Mouse (Mus musculus): ENCODE results near the gene Sectm1a. TPM values are rescaled to one million over a fixed set of nuclear protein-coding genes. Genes with fewer than 3 reads are reported as not detected.
"Not testable (repeated sequence)": the region's sequence is repeated elsewhere in the genome, so short reads cannot be mapped to it uniquely, and the experiment has no call there.

The Sectm1a gene
- polyA plus RNA-seq, 1 experiment, result 2.1 TPM

DNA sequence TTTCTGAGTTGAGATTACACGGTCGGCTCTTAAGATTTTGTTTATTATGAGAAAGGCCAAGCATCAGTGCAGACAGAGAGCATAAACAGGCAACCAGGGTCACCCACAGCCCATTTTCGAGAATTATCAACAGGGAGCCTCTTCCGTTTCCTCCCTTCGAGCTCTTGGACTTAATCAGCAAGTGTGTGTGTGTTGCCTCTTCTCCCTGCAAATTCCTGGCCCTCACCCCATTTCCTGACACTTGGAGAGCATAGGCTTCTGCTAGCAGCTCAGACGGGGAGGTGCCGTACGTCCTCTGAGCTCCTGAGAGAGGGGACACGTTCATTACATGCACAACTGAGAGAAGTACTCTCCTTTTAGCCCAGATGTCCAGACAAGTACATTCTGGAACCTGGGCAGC lies 27.0 kb upstream of the Sectm1a start:
- no peak overlapping the region for H3K4me3 ChIP-seq (ENCODE audit: insufficient read depth, low read depth, low read length)
- WGBS, result 61% methylated on average over 9 of the region's 9 CpGs
- no peaks in the 10 kb centered on the region for H3K4me1 ChIP-seq (ENCODE audit: control insufficient read depth, insufficient read depth, low read length)
- no peaks in the 10 kb centered on the region for H3K36me3 ChIP-seq (ENCODE audit: control insufficient read depth, insufficient read depth, low read length)
- peak; percentile 56 for DNase-seq
- H3K27ac ChIP-seq (ENCODE audit: insufficient read depth, low read depth, low read length), result no peak overlapping the region
- H3K27me3 ChIP-seq (replicated peaks; ENCODE audit: control insufficient read depth, insufficient read depth, low read length), result no peaks in the 10 kb centered on the region
- TF ChIP-seq CTCF (conservative IDR thresholded peaks at IDR 0.05; ENCODE audit: insufficient read depth, insufficient read length, low read depth, low read length), result no peak
- no peak for TF ChIP-seq POLR2A (IDR thresholded peaks at IDR 0.05; ENCODE audit: low read depth, low read length)

DNA sequence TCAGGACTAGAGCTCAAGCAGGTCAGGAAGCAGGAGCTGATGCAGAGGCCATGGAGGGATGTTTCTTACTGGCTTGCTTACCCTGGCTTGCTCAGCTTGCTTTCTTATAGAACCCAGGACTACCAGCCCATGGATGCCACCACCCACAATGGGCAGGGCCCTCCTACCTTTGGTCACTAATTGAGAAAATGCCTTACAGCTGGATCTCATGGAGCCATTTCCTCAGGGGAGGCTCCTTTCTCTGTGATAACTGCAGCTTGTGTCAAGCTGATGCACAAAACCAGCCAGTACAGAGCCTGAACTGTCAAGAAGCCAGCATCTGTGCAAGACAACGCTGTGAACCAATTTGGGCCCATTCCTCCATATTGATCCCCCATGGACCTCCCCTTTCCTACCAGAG lies 26.2 kb upstream of the Sectm1a start:
- H3K36me3 ChIP-seq (ENCODE audit: control insufficient read depth, insufficient read depth, low read length); H3K27ac ChIP-seq (ENCODE audit: insufficient read depth, low read depth, low read length); H3K4me3 ChIP-seq (ENCODE audit: insufficient read depth, low read depth, low read length); H3K27me3 ChIP-seq (replicated peaks; ENCODE audit: control insufficient read depth, insufficient read depth, low read length); H3K4me1 ChIP-seq (ENCODE audit: control insufficient read depth, insufficient read depth, low read length); DNase-seq: not testable (repeated sequence)
- 97% methylated on average over 1 of the region's 1 CpGs for WGBS

DNA sequence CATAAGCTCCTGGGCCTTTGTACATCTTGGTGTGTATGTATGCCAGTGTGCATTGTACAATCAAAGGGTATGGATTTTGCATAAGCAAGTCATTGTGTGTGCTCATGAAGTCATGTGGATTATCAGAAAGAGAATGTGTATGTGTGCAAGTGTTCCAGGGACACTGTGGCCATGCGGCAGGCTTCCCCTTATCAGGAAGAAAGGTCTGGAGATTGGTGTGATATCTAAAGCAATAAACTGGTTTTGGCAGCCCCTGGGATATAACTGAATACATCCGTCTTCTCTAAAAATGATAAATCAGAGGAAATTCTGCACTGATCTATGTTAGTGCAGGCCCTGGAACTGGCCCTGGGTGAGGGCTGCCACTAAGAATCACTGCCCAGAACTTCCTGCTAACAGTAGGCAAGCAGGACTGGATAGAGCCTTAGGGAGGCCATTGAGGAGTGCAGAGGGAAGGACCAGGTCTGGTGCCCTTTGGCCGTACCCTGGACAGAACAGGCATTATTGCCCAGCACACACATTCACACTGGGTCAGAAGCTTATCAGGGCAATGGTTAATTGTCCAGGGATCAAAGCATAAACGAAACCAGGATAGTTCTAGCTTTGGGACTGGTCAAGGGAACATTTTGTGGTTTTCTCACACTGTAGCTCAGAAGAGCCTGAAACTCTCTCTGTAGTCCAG lies 20.2 kb upstream of the Sectm1a start:
- 45% methylated on average over 4 of the region's 4 CpGs for WGBS
- no peaks in the 10 kb centered on the region for H3K36me3 ChIP-seq (ENCODE audit: control insufficient read depth, insufficient read depth, low read length)
- H3K27ac ChIP-seq (ENCODE audit: insufficient read depth, low read depth, low read length), result peak overlapping the region; percentile 80
- peak overlapping the region; percentile 27; the same call in 1 of the 2 replicates for H3K4me3 ChIP-seq (ENCODE audit: insufficient read depth, low read depth, low read length)
- peak; percentile 76 for DNase-seq
- H3K4me1 ChIP-seq (ENCODE audit: control insufficient read depth, insufficient read depth, low read length), result peaks cover 24% of the 10 kb centered on the region
- H3K27me3 ChIP-seq (replicated peaks; ENCODE audit: control insufficient read depth, insufficient read depth, low read length), result no peaks in the 10 kb centered on the region
- no peak for TF ChIP-seq POLR2A (IDR thresholded peaks at IDR 0.05; ENCODE audit: low read depth, low read length)
- no peak for TF ChIP-seq CTCF (conservative IDR thresholded peaks at IDR 0.05; ENCODE audit: insufficient read depth, insufficient read length, low read depth, low read length)

DNA sequence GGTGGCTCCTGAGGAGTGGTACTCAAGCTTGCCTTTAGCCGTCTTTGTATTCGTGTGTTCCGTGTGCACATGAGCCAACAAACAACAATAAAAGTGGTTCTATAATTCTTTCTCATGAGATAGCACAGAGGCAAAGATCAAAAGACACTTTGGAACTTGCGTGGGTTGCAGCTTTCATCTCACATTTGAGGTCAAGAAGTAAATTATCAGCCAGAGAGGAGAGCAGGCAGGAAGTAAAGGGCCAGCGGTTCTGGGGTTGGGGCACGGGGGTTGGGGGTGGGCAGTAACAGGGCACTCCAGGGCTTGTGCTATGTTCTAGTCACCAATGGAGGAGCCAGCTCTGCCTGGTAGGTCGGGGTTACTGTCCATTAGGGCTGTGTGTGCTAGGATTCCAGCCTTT lies 19.7 kb upstream of the Sectm1a start:
- Histone ChIP-seq H3K4me1 (ENCODE audit: control insufficient read depth, insufficient read depth, low read length) (peaks cover 24% of the 10 kb centered on the region), H3K4me3 (ENCODE audit: insufficient read depth, low read depth, low read length) (peak overlapping the region; percentile 27; the same call in 1 of the 2 replicates), H3K27ac (ENCODE audit: insufficient read depth, low read depth, low read length) (peak overlapping the region; percentile 88), H3K36me3 (ENCODE audit: control insufficient read depth, insufficient read depth, low read length) (no peaks in the 10 kb centered on the region), H3K27me3 (replicated peaks; ENCODE audit: control insufficient read depth, insufficient read depth, low read length) (no peaks in the 10 kb centered on the region)
- TF ChIP-seq POLR2A (IDR thresholded peaks at IDR 0.05; ENCODE audit: low read depth, low read length) (no peak), CTCF (conservative IDR thresholded peaks at IDR 0.05; ENCODE audit: insufficient read depth, insufficient read length, low read depth, low read length) (no peak)
- 17% methylated on average over 7 of the region's 7 CpGs for WGBS
- DNase-seq, result peak; percentile 82

DNA sequence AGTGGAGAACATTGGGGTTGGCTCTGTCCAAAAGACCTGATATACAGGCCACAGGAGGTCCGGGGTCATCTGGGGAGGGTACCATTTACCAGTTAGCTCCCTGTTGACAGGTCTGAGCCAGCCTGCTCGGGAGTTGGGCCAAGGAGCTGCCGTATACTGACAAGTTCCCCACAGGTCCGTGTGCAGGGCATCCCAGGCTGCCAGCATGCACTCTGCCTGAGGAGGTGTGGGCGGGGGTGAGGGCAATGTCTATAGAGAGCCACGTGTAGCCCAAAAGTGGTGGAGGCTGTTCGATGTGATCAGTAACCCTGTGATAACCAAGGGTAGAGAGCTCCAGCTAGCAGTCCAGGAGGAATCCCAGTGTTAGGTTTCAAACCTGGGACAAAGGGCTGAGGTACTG lies 18.7 kb upstream of the Sectm1a start:
- no peaks in the 10 kb centered on the region for H3K36me3 ChIP-seq (ENCODE audit: control insufficient read depth, insufficient read depth, low read length)
- 47% methylated on average over 7 of the region's 7 CpGs for WGBS
- no peak overlapping the region for H3K4me3 ChIP-seq (ENCODE audit: insufficient read depth, low read depth, low read length)
- peaks cover 24% of the 10 kb centered on the region for H3K4me1 ChIP-seq (ENCODE audit: control insufficient read depth, insufficient read depth, low read length)
- no peaks in the 10 kb centered on the region for H3K27me3 ChIP-seq (replicated peaks; ENCODE audit: control insufficient read depth, insufficient read depth, low read length)
- peak; percentile 43 for DNase-seq
- TF ChIP-seq CTCF (conservative IDR thresholded peaks at IDR 0.05; ENCODE audit: insufficient read depth, insufficient read length, low read depth, low read length) (no peak), POLR2A (IDR thresholded peaks at IDR 0.05; ENCODE audit: low read depth, low read length) (no peak)
- H3K27ac ChIP-seq (ENCODE audit: insufficient read depth, low read depth, low read length), result peak overlapping the region; percentile 88

DNA sequence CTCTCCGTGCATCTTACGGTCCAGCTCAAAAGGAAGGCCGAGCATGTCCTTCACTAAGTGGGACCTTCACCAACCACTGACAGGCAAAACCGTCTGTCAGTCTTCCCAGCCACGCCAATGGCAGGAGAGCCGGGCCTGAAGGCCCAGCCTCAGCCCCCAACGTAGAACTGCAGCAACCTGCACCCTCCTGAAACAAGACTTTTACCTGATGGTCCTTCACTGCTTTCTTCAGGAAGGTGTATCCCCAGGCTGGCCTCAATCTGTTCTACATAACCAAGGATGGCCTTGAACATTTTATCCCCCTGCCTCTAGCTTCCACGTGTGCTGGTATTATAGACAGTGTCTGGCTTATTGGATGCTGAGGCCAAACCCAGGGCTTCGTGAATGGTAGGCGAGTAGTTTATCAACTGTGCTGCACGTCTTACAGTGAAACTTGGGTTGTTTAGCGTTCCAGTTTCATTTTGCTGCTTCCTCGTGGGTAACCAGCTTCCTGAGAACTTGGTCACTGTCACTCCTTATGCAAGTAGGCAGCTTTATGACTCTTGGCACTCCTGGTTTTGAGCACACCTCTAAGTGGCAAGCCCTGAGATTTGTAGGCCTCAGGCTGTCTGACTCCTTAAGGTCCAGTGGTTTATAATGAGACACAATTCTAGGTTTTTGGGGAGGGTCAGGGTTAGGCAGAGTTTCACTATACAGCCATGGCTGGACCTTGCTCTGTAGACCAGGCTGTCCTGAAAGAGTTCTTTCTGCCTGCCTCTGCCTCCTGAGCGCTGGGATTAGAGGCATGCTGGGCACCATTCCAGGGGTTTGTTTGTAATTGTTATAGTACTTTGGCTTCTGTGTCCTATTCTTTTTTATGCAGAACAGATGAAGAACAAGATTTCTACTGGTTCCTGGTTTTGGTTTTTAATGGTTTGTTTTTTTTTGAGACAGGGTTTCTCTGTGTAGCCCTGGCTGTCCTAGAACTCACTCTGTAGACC lies 11.9 kb upstream of the Sectm1a start:
- no peaks in the 10 kb centered on the region for H3K4me1 ChIP-seq (ENCODE audit: control insufficient read depth, insufficient read depth, low read length)
- DNase-seq, result peak; percentile 65
- H3K27me3 ChIP-seq (replicated peaks; ENCODE audit: control insufficient read depth, insufficient read depth, low read length), result no peaks in the 10 kb centered on the region
- no peak overlapping the region for H3K27ac ChIP-seq (ENCODE audit: insufficient read depth, low read depth, low read length)
- WGBS, result 89% methylated on average over 14 of the region's 14 CpGs
- no peaks in the 10 kb centered on the region for H3K36me3 ChIP-seq (ENCODE audit: control insufficient read depth, insufficient read depth, low read length)
- no peak for TF ChIP-seq POLR2A (IDR thresholded peaks at IDR 0.05; ENCODE audit: low read depth, low read length)
- no peak for TF ChIP-seq CTCF (conservative IDR thresholded peaks at IDR 0.05; ENCODE audit: insufficient read depth, insufficient read length, low read depth, low read length)
- no peak overlapping the region for H3K4me3 ChIP-seq (ENCODE audit: insufficient read depth, low read depth, low read length)

DNA sequence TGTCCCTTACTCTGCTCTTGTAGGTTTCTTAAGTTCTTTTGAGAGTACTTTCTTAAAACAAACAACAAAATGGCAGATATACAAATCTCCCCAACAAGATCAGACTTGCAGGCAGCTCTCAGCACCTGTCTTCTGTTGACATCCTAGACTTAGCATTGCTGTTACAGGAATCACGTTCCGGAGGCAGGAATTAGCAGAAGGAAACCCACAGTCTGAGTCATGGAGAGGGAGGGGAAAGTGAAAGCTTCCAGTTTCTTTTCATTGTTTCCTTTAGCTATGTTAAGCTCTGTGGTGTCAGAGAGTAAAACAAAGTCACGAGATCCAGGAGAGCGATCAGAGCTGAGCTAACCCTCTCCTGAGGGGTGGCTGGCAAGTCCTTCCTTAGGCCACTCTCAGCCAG lies 9.9 kb upstream of the Sectm1a start:
- no peak for DNase-seq
- Histone ChIP-seq H3K36me3 (ENCODE audit: control insufficient read depth, insufficient read depth, low read length) (no peaks in the 10 kb centered on the region), H3K27ac (ENCODE audit: insufficient read depth, low read depth, low read length) (no peak overlapping the region), H3K4me1 (ENCODE audit: control insufficient read depth, insufficient read depth, low read length) (peaks cover 5% of the 10 kb centered on the region; the same call in 1 of the 2 replicates), H3K4me3 (ENCODE audit: insufficient read depth, low read depth, low read length) (no peak overlapping the region), H3K27me3 (replicated peaks; ENCODE audit: control insufficient read depth, insufficient read depth, low read length) (no peaks in the 10 kb centered on the region)
- TF ChIP-seq POLR2A (IDR thresholded peaks at IDR 0.05; ENCODE audit: low read depth, low read length) (no peak), CTCF (conservative IDR thresholded peaks at IDR 0.05; ENCODE audit: insufficient read depth, insufficient read length, low read depth, low read length) (no peak)
- WGBS, result 50% methylated on average over 4 of the region's 4 CpGs
